Mouse (Mus musculus) T-helper 17 cell (primary cell): Measurements from ENCODE around the gene Gm20388.

Experiments used
- in situ Hi-C, 2 experiments: fragments of 300-600 bp; cut with MboI, MseI; formaldehyde crosslinking; loops; 1 replicate in 1 of 2; 2 replicates in 1 of 2; pipeline ENCODE4 v1.15.1; 2025; ENCODE audit warnings: high pct_unique_total_duplicates in 2 of 2

Gene Gm20388

GRCm38 (mm10) chr8:120879928-120880327, 969.3 kb downstream of the Gm20388 start:
- in situ Hi-C loops: no loop called here

- in situ Hi-C loops: no loop called here
These were observed 971.0 kb downstream of the Gm20388 start for GRCm38 (mm10) chr8:120881634-120882033.

- in situ Hi-C loops: no loop called here
These were observed 972.0 kb downstream of the Gm20388 start for GRCm38 (mm10) chr8:120882657-120883056.

- in situ Hi-C loops: no loop called here
These were observed 972.7 kb downstream of the Gm20388 start for GRCm38 (mm10) chr8:120883369-120883768.

GRCm38 (mm10) chr8:120883853-120884252, 973.2 kb downstream of the Gm20388 start:
- in situ Hi-C loops: no loop called here

GRCm38 (mm10) chr8:120884881-120885280, 974.2 kb downstream of the Gm20388 start:
- in situ Hi-C loops: no loop called here

- in situ Hi-C loops: no loop called here
These were observed 976.6 kb downstream of the Gm20388 start for GRCm38 (mm10) chr8:120887254-120887653.

GRCm38 (mm10) chr8:120888005-120888404, 977.4 kb downstream of the Gm20388 start:
- in situ Hi-C loops: no loop called here

- in situ Hi-C loops: no loop called here
These were observed 978.5 kb downstream of the Gm20388 start for GRCm38 (mm10) chr8:120889189-120889588.

GRCm38 (mm10) chr8:120890068-120890467, 979.4 kb downstream of the Gm20388 start:
- in situ Hi-C loops: loop anchor here in 1 of 2 experiments (10.0 kb wide), 1 partner anchor 765 kb away; the partner anchor contains the start of gene Zcchc14

- in situ Hi-C loops: loop anchor here in 1 of 2 experiments (10.0 kb wide), 1 partner anchor 760 kb away; the partner anchor contains the start of gene Zcchc14
These were observed 984.4 kb downstream of the Gm20388 start for GRCm38 (mm10) chr8:120895009-120895408.

GRCm38 (mm10) chr8:120895600-120895999, 985.0 kb downstream of the Gm20388 start:
- in situ Hi-C loops: loop anchor here in 1 of 2 experiments (10.0 kb wide), 1 partner anchor 759 kb away; the partner anchor contains the start of gene Zcchc14

GRCm38 (mm10) chr8:120896203-120896602, 985.6 kb downstream of the Gm20388 start:
- in situ Hi-C loops: loop anchor here in 1 of 2 experiments (10.0 kb wide), 1 partner anchor 759 kb away; the partner anchor contains the start of gene Zcchc14

- in situ Hi-C loops: loop anchor here in 1 of 2 experiments (10.0 kb wide), 1 partner anchor 757 kb away; the partner anchor contains the start of gene Zcchc14
These were observed 987.4 kb downstream of the Gm20388 start for GRCm38 (mm10) chr8:120898008-120898407.

GRCm38 (mm10) chr8:120898828-120899407, 988.3 kb downstream of the Gm20388 start:
- in situ Hi-C loops: loop anchor here in 1 of 2 experiments (10.0 kb wide), 1 partner anchor 756 kb away; the partner anchor contains the start of gene Zcchc14

GRCm38 (mm10) chr8:120902346-120902745, 991.7 kb downstream of the Gm20388 start:
- in situ Hi-C loops: no loop called here

- in situ Hi-C loops: no loop called here
These were observed 997.0 kb downstream of the Gm20388 start for GRCm38 (mm10) chr8:120907671-120908070.

GRCm38 (mm10) chr8:120910936-120911335, 1000.3 kb downstream of the Gm20388 start:
- in situ Hi-C loops: no loop called here

GRCm38 (mm10) chr8:120912463-120912862, 1001.8 kb downstream of the Gm20388 start:
- in situ Hi-C loops: no loop called here

GRCm38 (mm10) chr8:120916831-120917435, 1006.3 kb downstream of the Gm20388 start:
- in situ Hi-C loops: no loop called here

GRCm38 (mm10) chr8:120920527-120920926, 1009.9 kb downstream of the Gm20388 start:
- in situ Hi-C loops: no loop called here

GRCm38 (mm10) chr8:120926201-120926600, 1015.6 kb downstream of the Gm20388 start:
- in situ Hi-C loops: no loop called here

- in situ Hi-C loops: no loop called here
These were observed 1017.4 kb downstream of the Gm20388 start for GRCm38 (mm10) chr8:120928082-120928481.
